Mouse (Mus musculus): Measurements from ENCODE around the gene Opcml. TPM values are rescaled to one million over a fixed set of nuclear protein-coding genes. Genes with fewer than 3 reads are reported as not detected.

The Opcml gene
- polyA plus RNA-seq, 1 experiment from 2014 or later: 4.3 TPM

GRCm38 (mm10) chr9:27986604-27987588 lies 196.3 kb downstream of the Opcml start:
- Histone ChIP-seq H3K27me3 (ENCODE audit: insufficient read depth, poor library complexity, severe bottlenecking) (no peaks in the 10 kb centered on the region), H3K27ac (no peak overlapping the region), H3K9me3 (no peaks in the 10 kb centered on the region), H3K36me3 (no peaks in the 10 kb centered on the region), H3K4me1 (no peaks in the 10 kb centered on the region), H3K4me3 (no peak overlapping the region)
- WGBS: 77% methylated on average over 8 of the region's 8 CpGs
- DNase-seq (ENCODE audit: low spot score): no peak

- Histone ChIP-seq H3K27me3 (ENCODE audit: insufficient read depth, poor library complexity, severe bottlenecking) (no peaks in the 10 kb centered on the region), H3K27ac (no peak overlapping the region), H3K4me3 (no peak overlapping the region), H3K4me1 (peaks cover 11% of the 10 kb centered on the region; the same call in 1 of the 2 replicates), H3K36me3 (no peaks in the 10 kb centered on the region), H3K9me3 (no peaks in the 10 kb centered on the region)
- 73% methylated on average over 4 of the region's 4 CpGs for WGBS
- DNase-seq (ENCODE audit: low spot score): no peak
Measured at GRCm38 (mm10) chr9:27991611-27992010, 201.0 kb downstream of the Opcml start.

- Histone ChIP-seq H3K27ac (no peak overlapping the region), H3K9me3 (no peaks in the 10 kb centered on the region), H3K36me3 (no peaks in the 10 kb centered on the region), H3K4me1 (peaks cover 11% of the 10 kb centered on the region; the same call in 1 of the 2 replicates), H3K27me3 (ENCODE audit: insufficient read depth, poor library complexity, severe bottlenecking) (no peaks in the 10 kb centered on the region), H3K4me3 (no peak overlapping the region)
- DNase-seq (ENCODE audit: low spot score): no peak
- WGBS: 85% methylated on average over 7 of the region's 7 CpGs
Measured at GRCm38 (mm10) chr9:27996536-27996935, 206.0 kb downstream of the Opcml start.

GRCm38 (mm10) chr9:27998767-27999166 lies 208.2 kb downstream of the Opcml start:
- H3K4me3 ChIP-seq: no peak overlapping the region

GRCm38 (mm10) chr9:28003131-28003530 lies 212.6 kb downstream of the Opcml start:
- no peaks in the 10 kb centered on the region for H3K4me1 ChIP-seq
- 72% methylated on average over 3 of the region's 3 CpGs for WGBS
- no peaks in the 10 kb centered on the region for H3K27me3 ChIP-seq (ENCODE audit: insufficient read depth, poor library complexity, severe bottlenecking)
- H3K36me3 ChIP-seq: no peaks in the 10 kb centered on the region
- no peak overlapping the region for H3K4me3 ChIP-seq
- no peak for DNase-seq (ENCODE audit: low spot score)
- no peak overlapping the region for H3K27ac ChIP-seq
- H3K9me3 ChIP-seq: no peaks in the 10 kb centered on the region

More at GRCm38 (mm10) chr9:27998767-27999166, 208.2 kb downstream of the Opcml start:
- H3K27me3 ChIP-seq (ENCODE audit: insufficient read depth, poor library complexity, severe bottlenecking): no peaks in the 10 kb centered on the region
- H3K36me3 ChIP-seq: no peaks in the 10 kb centered on the region
- 59% methylated on average over 4 of the region's 4 CpGs for WGBS
- peaks cover 5% of the 10 kb centered on the region; the same call in 1 of the 2 replicates for H3K4me1 ChIP-seq
- DNase-seq (ENCODE audit: low spot score): no peak
- no peaks in the 10 kb centered on the region for H3K9me3 ChIP-seq
- H3K27ac ChIP-seq: no peak overlapping the region

- Histone ChIP-seq H3K9me3 (no peaks in the 10 kb centered on the region), H3K4me1 (no peaks in the 10 kb centered on the region), H3K27ac (no peak overlapping the region), H3K27me3 (ENCODE audit: insufficient read depth, poor library complexity, severe bottlenecking) (no peaks in the 10 kb centered on the region), H3K36me3 (no peaks in the 10 kb centered on the region), H3K4me3 (no peak overlapping the region)
- WGBS: 55% methylated on average over 8 of the region's 8 CpGs
- DNase-seq (ENCODE audit: low spot score): no peak
Measured at GRCm38 (mm10) chr9:28011483-28011882, 220.9 kb downstream of the Opcml start.

- Histone ChIP-seq H3K4me3 (no peak overlapping the region), H3K36me3 (no peaks in the 10 kb centered on the region), H3K9me3 (no peaks in the 10 kb centered on the region), H3K4me1 (no peaks in the 10 kb centered on the region), H3K27ac (no peak overlapping the region), H3K27me3 (ENCODE audit: insufficient read depth, poor library complexity, severe bottlenecking) (no peaks in the 10 kb centered on the region)
- no peak for DNase-seq (ENCODE audit: low spot score)
- 76% methylated on average over 7 of the region's 7 CpGs for WGBS
Measured at GRCm38 (mm10) chr9:28012664-28013063, 222.1 kb downstream of the Opcml start.

- H3K9me3 ChIP-seq: no peaks in the 10 kb centered on the region
- 47% methylated on average over 3 of the region's 3 CpGs for WGBS
- H3K4me1 ChIP-seq: no peaks in the 10 kb centered on the region
- no peak overlapping the region for H3K27ac ChIP-seq
- DNase-seq (ENCODE audit: low spot score): no peak
- H3K36me3 ChIP-seq: no peaks in the 10 kb centered on the region
- no peaks in the 10 kb centered on the region for H3K27me3 ChIP-seq (ENCODE audit: insufficient read depth, poor library complexity, severe bottlenecking)
- H3K4me3 ChIP-seq: no peak overlapping the region
Measured at GRCm38 (mm10) chr9:28013192-28013591, 222.6 kb downstream of the Opcml start.

- Histone ChIP-seq H3K27me3 (ENCODE audit: insufficient read depth, poor library complexity, severe bottlenecking) (no peaks in the 10 kb centered on the region), H3K36me3 (no peaks in the 10 kb centered on the region), H3K9me3 (no peaks in the 10 kb centered on the region), H3K4me1 (no peaks in the 10 kb centered on the region), H3K27ac (no peak overlapping the region), H3K4me3 (no peak overlapping the region)
- no peak for DNase-seq (ENCODE audit: low spot score)
- 51% methylated on average over 5 of the region's 5 CpGs for WGBS
Measured at GRCm38 (mm10) chr9:28028156-28028555, 237.6 kb downstream of the Opcml start.

GRCm38 (mm10) chr9:28028788-28029393 lies 238.3 kb downstream of the Opcml start:
- Histone ChIP-seq H3K4me1 (no peaks in the 10 kb centered on the region), H3K36me3 (no peaks in the 10 kb centered on the region), H3K27me3 (ENCODE audit: insufficient read depth, poor library complexity, severe bottlenecking) (no peaks in the 10 kb centered on the region), H3K4me3 (no peak overlapping the region), H3K9me3 (no peaks in the 10 kb centered on the region), H3K27ac (no peak overlapping the region)
- no peak for DNase-seq (ENCODE audit: low spot score)
- WGBS: 75% methylated on average over 7 of the region's 7 CpGs

GRCm38 (mm10) chr9:28049157-28049556 lies 258.6 kb downstream of the Opcml start:
- DNase-seq (ENCODE audit: low spot score): no peak
- H3K4me3 ChIP-seq: no peak overlapping the region
- WGBS: 92% methylated on average over 2 of the region's 2 CpGs
- H3K27me3 ChIP-seq (ENCODE audit: insufficient read depth, poor library complexity, severe bottlenecking): no peaks in the 10 kb centered on the region
- no peaks in the 10 kb centered on the region for H3K9me3 ChIP-seq
- H3K27ac ChIP-seq: no peak overlapping the region
- H3K4me1 ChIP-seq: no peaks in the 10 kb centered on the region
- no peaks in the 10 kb centered on the region for H3K36me3 ChIP-seq

- no peaks in the 10 kb centered on the region for H3K27me3 ChIP-seq (ENCODE audit: insufficient read depth, poor library complexity, severe bottlenecking)
- no peaks in the 10 kb centered on the region for H3K4me1 ChIP-seq
- no peak overlapping the region for H3K4me3 ChIP-seq
- no peaks in the 10 kb centered on the region for H3K9me3 ChIP-seq
- DNase-seq (ENCODE audit: low spot score): no peak
- no peak overlapping the region for H3K27ac ChIP-seq
- no peaks in the 10 kb centered on the region for H3K36me3 ChIP-seq
- 78% methylated on average over 2 of the region's 2 CpGs for WGBS
Measured at GRCm38 (mm10) chr9:28057171-28057845, 266.7 kb downstream of the Opcml start.

- no peak overlapping the region for H3K4me3 ChIP-seq
- no peaks in the 10 kb centered on the region for H3K27me3 ChIP-seq (ENCODE audit: insufficient read depth, poor library complexity, severe bottlenecking)
- no peak overlapping the region for H3K27ac ChIP-seq
- no peaks in the 10 kb centered on the region for H3K9me3 ChIP-seq
- H3K36me3 ChIP-seq: no peaks in the 10 kb centered on the region
- H3K4me1 ChIP-seq: no peaks in the 10 kb centered on the region
- no peak for DNase-seq (ENCODE audit: low spot score)
Measured at GRCm38 (mm10) chr9:28065126-28065525, 274.6 kb downstream of the Opcml start.
